Mouse (Mus musculus): ENCODE results near the gene Hoxa10. TPM values are rescaled to one million over a fixed set of nuclear protein-coding genes. Genes with fewer than 3 reads are reported as not detected.

Hoxa10 gene
- polyA plus RNA-seq, 1 experiment: 18.2 TPM

- TF ChIP-seq POLR2A (IDR thresholded peaks at IDR 0.05; ENCODE audit: low read depth, low read length): no peak
- no peak for TF ChIP-seq CTCF (IDR thresholded peaks at IDR 0.05; ENCODE audit: borderline replicate concordance, insufficient read depth, low read length)
- no peaks in the 10 kb centered on the region for H3K4me1 ChIP-seq (ENCODE audit: control insufficient read depth, insufficient read depth, low read length)
- no peak overlapping the region for H3K4me3 ChIP-seq (ENCODE audit: insufficient read depth, low read length)
- no peak overlapping the region for H3K27ac ChIP-seq (ENCODE audit: insufficient read depth, low read length)
These were observed 33.0 kb downstream of the Hoxa10 start for GRCm38 (mm10) chr6:52207684-52207976.

GRCm38 (mm10) chr6:52206882-52207683, 33.6 kb downstream of the Hoxa10 start:
- Histone ChIP-seq H3K4me3 (ENCODE audit: insufficient read depth, low read length) (0 out of 2 replicates have a peak overlapping the region, but pooled peaks have one; percentile 0), H3K4me1 (ENCODE audit: control insufficient read depth, insufficient read depth, low read length) (no peaks in the 10 kb centered on the region), H3K27ac (ENCODE audit: insufficient read depth, low read length) (0 out of 2 replicates have a peak overlapping the region, but pooled peaks have one; percentile 4)
- no peak for TF ChIP-seq POLR2A (IDR thresholded peaks at IDR 0.05; ENCODE audit: low read depth, low read length)

- TF ChIP-seq POLR2A (IDR thresholded peaks at IDR 0.05; ENCODE audit: low read depth, low read length) (no peak), CTCF (IDR thresholded peaks at IDR 0.05; ENCODE audit: borderline replicate concordance, insufficient read depth, low read length) (no peak)
- Histone ChIP-seq H3K4me1 (ENCODE audit: control insufficient read depth, insufficient read depth, low read length) (no peaks in the 10 kb centered on the region), H3K27ac (ENCODE audit: insufficient read depth, low read length) (peak overlapping the region; percentile 9), H3K4me3 (ENCODE audit: insufficient read depth, low read length) (peak overlapping the region; percentile 6; the same call in 1 of the 2 replicates)
These were observed 34.7 kb downstream of the Hoxa10 start for GRCm38 (mm10) chr6:52205638-52206621.

- H3K4me1 ChIP-seq (ENCODE audit: control insufficient read depth, insufficient read depth, low read length): no peaks in the 10 kb centered on the region
- H3K4me3 ChIP-seq (ENCODE audit: insufficient read depth, low read length): peak overlapping the region; percentile 5; the same call in 1 of the 2 replicates
- no peak for TF ChIP-seq CTCF (IDR thresholded peaks at IDR 0.05; ENCODE audit: borderline replicate concordance, insufficient read depth, low read length)
- no peak for TF ChIP-seq POLR2A (IDR thresholded peaks at IDR 0.05; ENCODE audit: low read depth, low read length)
- peak overlapping the region; percentile 9; the same call in 1 of the 2 replicates for H3K27ac ChIP-seq (ENCODE audit: insufficient read depth, low read length)
These were observed 35.4 kb downstream of the Hoxa10 start for GRCm38 (mm10) chr6:52205221-52205620.

GRCm38 (mm10) chr6:52204050-52204752, 36.5 kb downstream of the Hoxa10 start, which contains the start of gene Hoxa5:
Gene Hoxa5, minus strand, starts transcription at chr6:52204587.
- Histone ChIP-seq H3K27ac (ENCODE audit: insufficient read depth, low read length) (peak within 1 kb of the TSS; percentile 9; the same call in 1 of the 2 replicates), H3K4me1 (ENCODE audit: control insufficient read depth, insufficient read depth, low read length) (no peaks in the 10 kb centered on the region), H3K4me3 (ENCODE audit: insufficient read depth, low read length) (peak within 1 kb of the TSS; percentile 45)
- TF ChIP-seq POLR2A (IDR thresholded peaks at IDR 0.05; ENCODE audit: low read depth, low read length) (peak; percentile 49; the same call in 1 of the 2 replicates), CTCF (IDR thresholded peaks at IDR 0.05; ENCODE audit: borderline replicate concordance, insufficient read depth, low read length) (peak; percentile 80)

GRCm38 (mm10) chr6:52203371-52204049, 37.1 kb downstream of the Hoxa10 start:
- TF ChIP-seq POLR2A (IDR thresholded peaks at IDR 0.05; ENCODE audit: low read depth, low read length): no peak
- no peak for TF ChIP-seq CTCF (IDR thresholded peaks at IDR 0.05; ENCODE audit: borderline replicate concordance, insufficient read depth, low read length)
- H3K4me1 ChIP-seq (ENCODE audit: control insufficient read depth, insufficient read depth, low read length): no peaks in the 10 kb centered on the region
- no peak overlapping the region for H3K27ac ChIP-seq (ENCODE audit: insufficient read depth, low read length)
- peak overlapping the region; percentile 45 for H3K4me3 ChIP-seq (ENCODE audit: insufficient read depth, low read length)

- H3K4me1 ChIP-seq (ENCODE audit: control insufficient read depth, insufficient read depth, low read length): no peaks in the 10 kb centered on the region
- peak overlapping the region; percentile 45 for H3K4me3 ChIP-seq (ENCODE audit: insufficient read depth, low read length)
- no peak overlapping the region for H3K27ac ChIP-seq (ENCODE audit: insufficient read depth, low read length)
- TF ChIP-seq CTCF (IDR thresholded peaks at IDR 0.05; ENCODE audit: borderline replicate concordance, insufficient read depth, low read length) (no peak), POLR2A (IDR thresholded peaks at IDR 0.05; ENCODE audit: low read depth, low read length) (no peak)
These were observed 37.6 kb downstream of the Hoxa10 start for GRCm38 (mm10) chr6:52203121-52203370.

- no peak for TF ChIP-seq POLR2A (IDR thresholded peaks at IDR 0.05; ENCODE audit: low read depth, low read length)
- no peak for TF ChIP-seq CTCF (IDR thresholded peaks at IDR 0.05; ENCODE audit: borderline replicate concordance, insufficient read depth, low read length)
- peak overlapping the region; percentile 45 for H3K4me3 ChIP-seq (ENCODE audit: insufficient read depth, low read length)
- H3K27ac ChIP-seq (ENCODE audit: insufficient read depth, low read length): no peak overlapping the region
- H3K4me1 ChIP-seq (ENCODE audit: control insufficient read depth, insufficient read depth, low read length): no peaks in the 10 kb centered on the region
These were observed 38.1 kb downstream of the Hoxa10 start for GRCm38 (mm10) chr6:52202362-52203120.

All from embryonic fibroblast, embryonic 13.5 days (primary cell).